Mouse (Mus musculus) thymus, adult 2 months (tissue): ENCODE results near the gene Lin37. TPM values are rescaled to one million over a fixed set of nuclear protein-coding genes. Genes with fewer than 3 reads are reported as not detected.
A peak's percentile ranks its signal among the peaks of the same experiment; 100 is the strongest.

Experiments used
- DNase-seq: peaks from one replicate; pipeline ENCODE4 v3.0.0; 2021
- H3K27ac ChIP-seq: fragments of 200-500 bp; 2 replicates; pipeline ENCODE4 v1.5.1; 2012; ENCODE audit warnings: low read length, control low read depth; ENCODE audit not compliant: control insufficient read depth, insufficient read depth
- H3K27me3 ChIP-seq: fragments of 200-500 bp; 2 replicates; pipeline ENCODE4 v1.6.1; 2012; ENCODE audit warnings: mild to moderate bottlenecking, low read length, moderate library complexity, mixed read lengths; ENCODE audit not compliant: control insufficient read depth, insufficient read depth
- H3K36me3 ChIP-seq: fragments of 200-500 bp; 2 replicates; pipeline ENCODE4 v1.6.1; 2012; ENCODE audit warnings: mild to moderate bottlenecking, low read length, moderate library complexity; ENCODE audit not compliant: control insufficient read depth, insufficient read depth
- H3K4me1 ChIP-seq: fragments of 200-500 bp; replicated peaks from 2 replicates; pipeline ENCODE4 v1.6.1; 2012; ENCODE audit warnings: low read length; ENCODE audit not compliant: control insufficient read depth, insufficient read depth
- H3K4me3 ChIP-seq: fragments of 200-500 bp; 2 replicates; pipeline ENCODE4 v1.5.1; 2012; ENCODE audit warnings: mild to moderate bottlenecking, low read length, control low read depth, moderate library complexity; ENCODE audit not compliant: control insufficient read depth, insufficient read depth
- CTCF ChIP-seq: fragments of 200-500 bp; IDR thresholded peaks from 2 replicates; pipeline ENCODE4 v1.5.1; 2012; ENCODE audit warnings: mild to moderate bottlenecking, control low read depth, low read length, moderate library complexity, borderline replicate concordance; ENCODE audit not compliant: control insufficient read depth, poor library complexity, insufficient read depth; ENCODE audit errors: extremely low read depth
- POLR2A ChIP-seq: fragments of 200-500 bp; IDR thresholded peaks from 2 replicates; pipeline ENCODE4 v1.6.1; 2012; ENCODE audit warnings: mild to moderate bottlenecking, low read length, control low read depth, moderate library complexity; ENCODE audit not compliant: control insufficient read depth, poor library complexity, insufficient read depth; ENCODE audit errors: extremely low read depth
- WGBS: fragments of 180-500 bp; shearing (Covaris S2); methylation state at CpG from one replicate; pipeline ENCODE4 v1.1.7; 2018; 5-methylcytosine and 5-hydroxymethylcytosine counted together
- polyA plus RNA-seq: library from polyadenylated mRNA; depleted of rRNA; stranded (reverse); fragments of >200 nt; gene quantifications from 2 replicates; pipeline ENCODE4 v1.2.3, GENCODE M21; 2012

Lin37 gene
- polyA plus RNA-seq, 1 experiment = 78.6 TPM

DNA sequence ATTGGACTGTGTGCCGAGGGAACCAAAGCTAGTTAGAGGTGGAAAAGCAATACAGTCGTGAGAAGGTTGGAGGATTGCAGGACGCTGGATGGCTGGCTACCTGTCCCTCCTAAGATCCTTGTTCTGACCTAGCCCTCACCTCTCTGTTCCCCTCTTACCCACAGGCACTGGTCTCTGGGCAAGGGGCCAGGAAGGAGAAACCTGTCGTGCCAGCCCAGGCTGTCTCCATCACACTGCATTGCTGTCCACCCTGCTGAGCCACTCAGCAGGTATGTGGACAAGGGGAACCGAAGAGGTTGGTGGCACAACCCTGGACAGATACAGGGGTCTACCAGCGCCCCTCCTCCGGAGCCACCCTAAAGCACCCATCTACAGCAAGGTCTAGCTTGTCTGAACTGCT lies 41.0 kb upstream of the Lin37 start:
- 79% methylated on average over 7 of the region's 7 CpGs for WGBS
- no peak for DNase-seq
- no peak overlapping the region for H3K4me3 ChIP-seq
- no peak for TF ChIP-seq CTCF
- H3K36me3 ChIP-seq = no peaks in the 10 kb centered on the region
- H3K27me3 ChIP-seq = no peaks in the 10 kb centered on the region
- no peaks in the 10 kb centered on the region for H3K4me1 ChIP-seq
- H3K27ac ChIP-seq = no peak overlapping the region

- H3K4me1 ChIP-seq = no peaks in the 10 kb centered on the region
- no peak overlapping the region for H3K4me3 ChIP-seq
- 7% methylated on average over 16 of the region's 16 CpGs for WGBS
Measured at GRCm38 (mm10) chr7:30599933-30600353, 40.3 kb upstream of the Lin37 start.

DNA sequence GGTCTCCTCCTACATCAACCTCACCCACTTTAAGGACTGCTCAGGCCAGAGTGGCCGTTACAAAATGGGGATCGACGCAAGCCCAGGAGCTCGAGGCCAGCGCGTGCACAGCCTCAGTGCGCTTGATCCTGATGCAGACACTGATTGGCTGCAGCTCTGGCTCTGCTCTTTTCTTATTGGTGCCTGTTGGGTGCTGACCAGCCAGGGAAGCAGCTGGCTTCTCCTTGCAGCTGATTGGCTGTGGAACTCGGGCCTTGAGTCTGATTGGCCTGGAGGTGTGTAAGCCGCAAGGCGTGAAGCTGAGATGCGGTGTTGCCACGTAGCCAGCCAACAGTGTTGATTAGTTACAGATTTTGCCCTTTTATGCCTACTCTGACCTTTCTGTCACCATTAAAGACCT lies 39.1 kb upstream of the Lin37 start, which contains the start of gene Zbtb32:
TSS of gene Zbtb32 (minus strand) at position 124 of the 400 bp plus-strand sequence.
- Histone ChIP-seq H3K27ac (no peak within 1 kb of the TSS), H3K4me1 (no peaks in the 10 kb centered on the region), H3K27me3 (no peaks in the 10 kb centered on the region), H3K4me3 (no peak within 1 kb of the TSS), H3K36me3 (no peaks in the 10 kb centered on the region)
- 97% methylated on average over 12 of the region's 12 CpGs for WGBS
- DNase-seq = no peak
- TF ChIP-seq POLR2A (no peak), CTCF (no peak)

More at GRCm38 (mm10) chr7:30599933-30600353, 40.3 kb upstream of the Lin37 start:
- H3K36me3 ChIP-seq = no peaks in the 10 kb centered on the region
- no peak overlapping the region for H3K27ac ChIP-seq
- peak; percentile 59 for DNase-seq
- TF ChIP-seq POLR2A = no peak
- no peak for TF ChIP-seq CTCF
- no peaks in the 10 kb centered on the region for H3K27me3 ChIP-seq

GRCm38 (mm10) chr7:30596811-30597210 lies 37.2 kb upstream of the Lin37 start:
- TF ChIP-seq POLR2A (no peak), CTCF (no peak)
- Histone ChIP-seq H3K4me1 (no peaks in the 10 kb centered on the region), H3K27ac (no peak overlapping the region), H3K36me3 (no peaks in the 10 kb centered on the region), H3K4me3 (no peak overlapping the region), H3K27me3 (no peaks in the 10 kb centered on the region)
- WGBS = 88% methylated on average over 5 of the region's 5 CpGs
- DNase-seq = no peak

DNA sequence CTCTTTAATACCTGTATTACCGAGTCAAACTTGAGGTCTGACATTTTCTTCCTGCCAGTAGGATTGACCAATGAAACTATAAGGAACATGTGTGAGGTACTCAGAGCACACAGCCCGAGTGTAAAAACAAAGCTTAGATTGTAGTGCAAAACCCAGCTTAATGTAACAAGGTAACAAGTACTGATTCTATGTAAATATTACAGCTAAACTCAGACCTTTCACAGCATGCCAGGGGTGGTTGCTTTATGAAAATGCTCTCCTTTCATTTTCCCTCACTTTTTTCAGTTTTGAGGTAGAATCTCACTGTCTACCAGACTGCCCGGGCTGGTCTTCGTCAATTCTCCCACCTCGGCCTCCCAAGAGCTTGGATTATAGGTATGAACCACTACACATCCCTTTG lies 36.5 kb upstream of the Lin37 start:
- TF ChIP-seq POLR2A = no peak
- TF ChIP-seq CTCF = no peak
- H3K36me3 ChIP-seq = no peaks in the 10 kb centered on the region
- H3K27ac ChIP-seq = no peak overlapping the region
- no peaks in the 10 kb centered on the region for H3K4me1 ChIP-seq
- WGBS = 81% methylated on average over 5 of the region's 5 CpGs
- no peak overlapping the region for H3K4me3 ChIP-seq
- H3K27me3 ChIP-seq = no peaks in the 10 kb centered on the region
- DNase-seq = no peak

DNA sequence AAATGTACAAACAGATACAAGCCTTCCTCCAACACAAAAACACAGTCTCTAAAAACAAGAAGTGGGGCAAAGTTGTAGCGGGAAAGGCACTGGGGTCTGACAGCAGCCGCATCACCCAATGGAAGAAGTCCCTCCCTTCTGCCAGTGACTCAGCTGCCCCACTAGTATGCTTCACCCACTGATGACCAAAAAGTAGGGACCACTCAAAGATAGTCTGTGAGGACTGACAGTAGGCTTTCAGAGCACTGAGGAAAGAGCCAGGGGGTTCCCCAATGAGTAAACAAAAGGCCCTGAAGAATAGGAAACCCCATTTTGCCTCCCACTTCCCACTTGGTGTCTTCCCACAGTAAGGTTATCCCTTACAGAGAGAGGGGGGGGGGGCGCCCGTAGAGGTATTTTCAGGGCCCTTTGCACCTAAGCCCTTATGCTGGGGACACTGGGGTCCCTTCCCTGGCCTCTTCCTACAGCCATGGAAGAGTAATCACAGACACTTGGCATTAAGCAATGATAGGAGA lies 34.9 kb upstream of the Lin37 start:
- no peak overlapping the region for H3K27ac ChIP-seq
- no peak overlapping the region for H3K4me3 ChIP-seq
- TF ChIP-seq CTCF = no peak
- TF ChIP-seq POLR2A = no peak
- H3K36me3 ChIP-seq = no peaks in the 10 kb centered on the region
- H3K27me3 ChIP-seq = no peaks in the 10 kb centered on the region
- WGBS = 55% methylated on average over 4 of the region's 4 CpGs
- no peak for DNase-seq
- H3K4me1 ChIP-seq = 0 out of 2 replicates have a peak, but pooled peaks cover 3% of the 10 kb centered on the region

DNA sequence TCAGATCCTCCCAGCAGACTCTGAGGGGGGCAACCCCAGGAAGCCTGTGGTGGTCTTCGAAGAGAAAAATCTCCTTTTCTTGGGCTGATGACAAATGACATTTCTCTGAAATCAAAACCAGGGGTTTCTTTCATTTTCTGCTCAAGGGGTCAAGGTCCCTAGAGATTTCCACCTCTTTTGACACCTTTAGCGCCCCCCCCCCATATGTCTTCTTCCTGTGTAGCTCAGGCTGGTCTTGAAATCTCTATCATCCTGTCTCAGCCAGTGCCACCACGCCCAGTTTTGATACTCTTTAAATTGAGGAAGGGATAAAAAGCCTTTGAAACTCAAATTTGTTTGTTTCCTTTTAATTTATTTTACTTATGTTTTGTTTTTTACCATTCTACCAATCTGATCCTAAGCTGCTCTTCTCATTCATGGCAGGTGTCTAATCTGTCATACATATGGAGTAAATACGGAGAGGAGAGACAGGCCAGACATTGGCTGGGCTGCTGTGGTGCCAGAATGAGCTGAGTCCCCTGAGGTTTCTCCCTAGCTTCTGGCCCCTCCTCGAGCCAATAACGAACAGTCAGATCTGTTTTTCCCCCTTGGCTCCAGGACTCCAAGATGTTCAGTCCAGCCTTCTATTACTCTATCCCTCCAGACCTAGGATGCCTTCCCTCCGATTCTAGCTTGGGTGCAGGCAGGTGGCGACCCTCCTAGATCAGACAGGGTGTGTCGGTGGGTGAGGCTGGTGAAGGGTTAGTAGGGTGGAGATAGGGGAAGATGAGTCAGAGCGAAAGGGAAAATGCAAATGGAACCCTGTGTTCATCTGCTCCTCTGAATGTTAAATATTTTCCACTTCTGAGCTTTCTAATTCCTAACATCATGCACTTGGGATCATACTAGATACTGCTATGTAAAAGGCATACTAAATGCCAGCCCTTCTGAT lies 34.2 kb upstream of the Lin37 start:
- 0 out of 2 replicates have a peak, but pooled peaks cover 4% of the 10 kb centered on the region for H3K4me1 ChIP-seq
- no peak for DNase-seq
- TF ChIP-seq CTCF = no peak
- TF ChIP-seq POLR2A = no peak
- WGBS = 85% methylated on average over 10 of the region's 10 CpGs
- H3K27me3 ChIP-seq = no peaks in the 10 kb centered on the region
- H3K27ac ChIP-seq = no peak overlapping the region
- no peak overlapping the region for H3K4me3 ChIP-seq
- H3K36me3 ChIP-seq = no peaks in the 10 kb centered on the region
